Mouse (Mus musculus) neural tube, embryonic 15.5 days (tissue): ENCODE measurements at regions not wholly inside any gene's neighbourhood (a gene's known extent, or its start where the extent isn't known, plus 50 kb on each side); places are given as distances from the start of the nearest gene placed in this dataset.

Experiments
- ATAC-seq: fragments of 200-750 bp; cut with Nextera tagmentation; 2 replicates; pipeline ENCODE4 v1.8.0; 2017; ENCODE audit warnings: mild to moderate bottlenecking, moderate TSS enrichment, moderate library complexity; ENCODE audit not compliant: low FRiP score
- H3K27ac ChIP-seq: fragments of 300-500 bp; sonication (generic); replicated peaks from 2 replicates; pipeline ENCODE4 v1.5.1; 2015; ENCODE audit warnings: mild to moderate bottlenecking, inconsistent platforms
- H3K27me3 ChIP-seq: fragments of 300-500 bp; sonication (generic); replicated peaks from 2 replicates; pipeline ENCODE4 v1.6.1; 2015; ENCODE audit warnings: inconsistent platforms
- H3K36me3 ChIP-seq: fragments of 300-500 bp; sonication (generic); 2 replicates; pipeline ENCODE4 v1.6.1; 2015; ENCODE audit warnings: inconsistent platforms
- H3K4me1 ChIP-seq: fragments of 300-500 bp; sonication (generic); 2 replicates; pipeline ENCODE4 v1.6.1; 2015; ENCODE audit warnings: inconsistent platforms
- H3K4me2 ChIP-seq: fragments of 300-500 bp; sonication (generic); 2 replicates; pipeline ENCODE4 v1.6.1; 2015; ENCODE audit warnings: inconsistent platforms, mild to moderate bottlenecking, moderate library complexity
- H3K4me3 ChIP-seq: fragments of 300-500 bp; sonication (generic); replicated peaks from 2 replicates; pipeline ENCODE4 v1.5.1; 2015; ENCODE audit warnings: mild to moderate bottlenecking, inconsistent platforms
- H3K9ac ChIP-seq: fragments of 300-500 bp; sonication (generic); replicated peaks from 2 replicates; pipeline ENCODE4 v1.6.1; 2015; ENCODE audit warnings: mild to moderate bottlenecking, inconsistent platforms
- H3K9me3 ChIP-seq: fragments of 300-500 bp; sonication (generic); replicated peaks from 2 replicates; pipeline ENCODE4 v1.6.1; 2016; ENCODE audit warnings: inconsistent platforms
- WGBS: fragments of 180-500 bp; shearing (Covaris S2); methylation state at CpG from one replicate; pipeline ENCODE4 v1.1.7; 2015; ENCODE audit warnings: mixed read lengths; 5-methylcytosine and 5-hydroxymethylcytosine counted together

- ATAC-seq, result no peak
- Histone ChIP-seq H3K27me3 (no peaks in the 10 kb centered on the region), H3K27ac (no peak overlapping the region), H3K36me3 (no peaks in the 10 kb centered on the region), H3K4me2 (no peak overlapping the region), H3K4me1 (no peaks in the 10 kb centered on the region), H3K9ac (no peak overlapping the region), H3K9me3 (no peaks in the 10 kb centered on the region), H3K4me3 (no peak overlapping the region)
- 46% methylated on average over 5 of the region's 5 CpGs for WGBS
Observed at GRCm38 (mm10) chr1:82106756-82107155, 126.2 kb upstream of the Gm9747 start.

DNA sequence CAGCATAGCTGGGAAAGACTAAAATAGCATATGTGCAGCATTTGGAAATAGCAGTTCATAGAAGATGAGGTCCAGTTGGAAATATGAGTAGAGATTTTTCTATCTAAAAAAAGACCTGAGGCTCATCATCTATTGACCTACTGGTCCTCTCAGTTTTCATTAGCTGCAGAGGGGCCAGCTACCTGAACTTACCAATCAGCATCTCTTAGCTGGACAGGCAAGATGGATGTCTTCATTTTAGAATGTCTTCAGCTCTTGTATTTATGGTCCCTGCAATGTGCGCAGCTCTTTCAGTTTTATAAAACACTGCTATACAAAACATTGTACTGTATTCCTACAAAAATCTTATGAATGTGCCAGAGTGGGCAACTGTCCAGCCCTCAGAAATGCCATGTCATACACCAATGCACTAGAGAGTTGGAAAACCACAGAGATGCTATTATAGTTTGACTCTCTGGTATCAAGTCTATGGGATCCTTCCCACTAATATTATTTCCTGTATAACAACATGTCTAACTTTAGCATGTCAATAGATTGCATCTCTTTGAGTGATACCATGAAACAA, 122.8 kb upstream of the Gm9747 start:
- no peak overlapping the region for H3K27ac ChIP-seq
- no peaks in the 10 kb centered on the region for H3K36me3 ChIP-seq
- H3K4me2 ChIP-seq, result no peak overlapping the region
- WGBS, result 85% methylated on average over 1 of the region's 1 CpGs
- no peak overlapping the region for H3K4me3 ChIP-seq
- H3K4me1 ChIP-seq, result no peaks in the 10 kb centered on the region
- no peak for ATAC-seq
- no peaks in the 10 kb centered on the region for H3K9me3 ChIP-seq
- no peak overlapping the region for H3K9ac ChIP-seq
- no peaks in the 10 kb centered on the region for H3K27me3 ChIP-seq

DNA sequence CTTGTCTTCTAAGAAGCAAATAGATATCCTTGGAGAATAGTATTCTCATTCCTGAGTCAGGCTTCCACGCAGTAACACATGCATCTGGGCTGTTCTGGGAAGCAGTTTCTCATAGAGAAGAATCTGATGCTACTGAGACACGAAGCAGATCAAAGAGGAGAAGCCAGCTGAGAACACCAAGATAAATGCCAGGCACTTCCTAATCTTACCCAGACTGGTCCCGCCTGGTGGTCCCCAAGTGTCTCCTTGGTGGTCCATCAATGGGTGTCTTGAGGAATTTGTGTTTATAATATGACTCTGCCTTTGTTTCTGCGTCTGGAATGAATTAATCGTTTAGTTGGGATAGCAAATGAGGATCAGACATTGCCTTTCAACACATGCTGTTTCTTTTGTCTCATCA, 120.5 kb upstream of the Gm9747 start:
- no peak for ATAC-seq
- Histone ChIP-seq H3K27me3 (no peaks in the 10 kb centered on the region), H3K9me3 (no peaks in the 10 kb centered on the region), H3K36me3 (no peaks in the 10 kb centered on the region), H3K4me3 (no peak overlapping the region), H3K4me2 (no peak overlapping the region), H3K27ac (no peak overlapping the region), H3K4me1 (no peaks in the 10 kb centered on the region), H3K9ac (no peak overlapping the region)
- WGBS, result 52% methylated on average over 5 of the region's 5 CpGs

DNA sequence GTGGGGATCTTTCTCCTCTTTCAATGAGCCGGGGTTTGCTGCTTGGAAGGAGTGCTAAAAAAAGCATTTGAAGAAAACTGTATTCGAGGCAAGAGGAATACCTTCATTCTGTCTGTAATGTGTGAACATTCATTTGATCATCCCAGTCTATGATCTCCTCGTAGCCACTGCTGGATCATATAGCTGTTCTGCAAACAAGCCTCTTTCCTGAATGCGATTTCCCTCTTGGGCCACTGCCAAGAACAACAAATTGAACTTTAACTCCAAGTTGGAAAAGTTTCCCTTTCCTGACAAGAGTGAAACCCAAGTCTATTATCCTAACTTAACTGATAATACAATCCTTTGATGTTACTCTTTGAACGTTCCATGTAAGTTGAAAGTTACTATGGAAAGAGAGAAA, 108.4 kb upstream of the Gm9747 start:
- no peaks in the 10 kb centered on the region for H3K9me3 ChIP-seq
- H3K9ac ChIP-seq, result no peak overlapping the region
- H3K36me3 ChIP-seq, result no peaks in the 10 kb centered on the region
- WGBS, result 79% methylated on average over 5 of the region's 5 CpGs
- H3K4me1 ChIP-seq, result no peaks in the 10 kb centered on the region
- no peak overlapping the region for H3K4me2 ChIP-seq
- H3K27me3 ChIP-seq, result no peaks in the 10 kb centered on the region
- ATAC-seq, result no peak
- H3K4me3 ChIP-seq, result no peak overlapping the region
- no peak overlapping the region for H3K27ac ChIP-seq

DNA sequence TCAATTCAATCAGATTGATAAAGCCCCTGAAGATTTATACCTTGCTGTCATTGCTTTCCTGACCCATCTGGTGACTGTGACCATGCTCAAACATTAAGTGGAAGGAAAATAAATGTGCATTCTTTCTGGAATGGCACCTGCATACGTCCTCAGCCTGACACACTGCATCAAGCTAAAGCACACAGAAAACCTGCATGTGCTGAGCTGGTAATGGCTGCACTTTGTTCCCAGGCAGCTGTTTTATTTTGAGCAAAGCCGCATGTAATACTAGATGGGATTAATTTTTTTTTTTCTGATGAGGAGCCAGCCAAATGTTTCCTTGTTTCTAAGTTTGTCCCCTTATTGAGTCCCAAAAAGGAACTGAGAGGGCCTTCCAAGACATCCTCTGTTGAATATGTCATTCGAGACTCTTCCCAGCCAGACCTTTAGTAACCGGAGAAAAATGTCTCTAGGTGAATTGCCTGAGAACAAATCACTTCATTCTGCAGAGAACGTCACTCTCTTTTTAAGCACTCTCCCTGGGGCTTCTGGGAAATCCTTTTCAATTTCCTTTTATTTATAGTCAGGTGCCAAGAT, 103.1 kb upstream of the Gm9747 start:
- Histone ChIP-seq H3K27me3 (no peaks in the 10 kb centered on the region), H3K4me2 (no peak overlapping the region), H3K4me3 (no peak overlapping the region), H3K27ac (0 out of 2 replicates have a peak overlapping the region, but pooled peaks have one; percentile 13), H3K9ac (no peak overlapping the region), H3K4me1 (no peaks in the 10 kb centered on the region), H3K36me3 (no peaks in the 10 kb centered on the region), H3K9me3 (no peaks in the 10 kb centered on the region)
- 30% methylated on average over 5 of the region's 5 CpGs for WGBS
- no peak for ATAC-seq

DNA sequence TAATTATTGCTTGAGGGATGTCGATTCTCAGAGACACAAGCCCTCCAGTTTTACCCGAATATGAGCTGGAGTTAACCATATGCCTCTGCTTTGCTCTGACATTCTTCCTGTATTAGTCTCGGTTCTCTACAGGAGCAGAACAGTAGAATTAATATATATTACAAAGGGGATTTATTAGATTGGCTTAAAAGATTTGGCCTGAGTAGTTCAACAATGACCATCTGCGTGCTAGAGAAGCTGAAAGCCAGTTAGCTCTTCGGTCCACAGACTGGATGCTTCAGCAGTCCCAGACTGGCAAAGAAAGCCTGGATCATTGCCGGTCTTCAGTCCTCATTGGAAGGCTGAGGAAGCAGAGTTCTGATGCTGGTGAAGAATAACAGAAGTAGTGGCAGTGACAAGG, 100.4 kb upstream of the Gm9747 start:
- no peak overlapping the region for H3K27ac ChIP-seq
- H3K9me3 ChIP-seq, result no peaks in the 10 kb centered on the region
- H3K4me1 ChIP-seq, result no peaks in the 10 kb centered on the region
- WGBS, result 89% methylated on average over 6 of the region's 6 CpGs
- no peak overlapping the region for H3K4me3 ChIP-seq
- no peak overlapping the region for H3K4me2 ChIP-seq
- no peak for ATAC-seq
- H3K27me3 ChIP-seq, result no peaks in the 10 kb centered on the region
- H3K9ac ChIP-seq, result no peak overlapping the region
- no peaks in the 10 kb centered on the region for H3K36me3 ChIP-seq

DNA sequence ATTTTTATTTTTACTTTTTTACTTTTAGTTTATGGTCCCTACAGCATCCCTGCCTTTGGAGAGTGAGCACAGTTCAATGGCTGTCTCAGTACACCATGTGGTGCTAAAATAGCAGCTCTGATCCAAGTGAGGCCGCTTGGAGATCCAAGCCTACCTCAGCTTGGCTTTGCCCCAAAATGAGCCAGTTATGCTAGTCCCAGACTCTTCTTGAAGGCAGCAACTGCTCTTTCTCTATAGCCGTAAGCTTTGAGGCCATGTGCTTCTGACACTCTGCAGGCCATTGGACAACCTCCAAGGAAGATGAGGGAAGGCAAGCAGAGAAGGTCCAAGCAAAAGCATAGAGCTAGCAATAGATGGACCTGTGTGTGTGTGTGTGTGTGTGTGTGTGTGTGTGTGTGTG, 98.0 kb upstream of the Gm9747 start:
- no peaks in the 10 kb centered on the region for H3K4me1 ChIP-seq
- no peaks in the 10 kb centered on the region for H3K36me3 ChIP-seq
- no peak overlapping the region for H3K4me3 ChIP-seq
- no peak for ATAC-seq
- no peak overlapping the region for H3K9ac ChIP-seq
- no peak overlapping the region for H3K27ac ChIP-seq
- H3K9me3 ChIP-seq, result no peaks in the 10 kb centered on the region
- H3K27me3 ChIP-seq, result no peaks in the 10 kb centered on the region
- H3K4me2 ChIP-seq, result no peak overlapping the region
- 86% methylated on average over 2 of the region's 2 CpGs for WGBS

GRCm38 (mm10) chr1:82135761-82136331, 97.1 kb upstream of the Gm9747 start:
- Histone ChIP-seq H3K36me3 (no peaks in the 10 kb centered on the region), H3K27me3 (no peaks in the 10 kb centered on the region), H3K27ac (no peak overlapping the region), H3K4me1 (no peaks in the 10 kb centered on the region), H3K4me2 (no peak overlapping the region), H3K4me3 (no peak overlapping the region), H3K9me3 (no peaks in the 10 kb centered on the region), H3K9ac (no peak overlapping the region)
- ATAC-seq, result no peak
- 65% methylated on average over 8 of the region's 8 CpGs for WGBS

GRCm38 (mm10) chr1:82145256-82145655, 87.7 kb upstream of the Gm9747 start:
- Histone ChIP-seq H3K36me3 (no peaks in the 10 kb centered on the region), H3K4me1 (peaks cover 2% of the 10 kb centered on the region; the same call in 1 of the 2 replicates), H3K27me3 (no peaks in the 10 kb centered on the region), H3K4me3 (no peak overlapping the region), H3K27ac (no peak overlapping the region), H3K9me3 (no peaks in the 10 kb centered on the region), H3K9ac (no peak overlapping the region), H3K4me2 (no peak overlapping the region)
- no peak for ATAC-seq
- WGBS, result 71% methylated on average over 2 of the region's 2 CpGs

DNA sequence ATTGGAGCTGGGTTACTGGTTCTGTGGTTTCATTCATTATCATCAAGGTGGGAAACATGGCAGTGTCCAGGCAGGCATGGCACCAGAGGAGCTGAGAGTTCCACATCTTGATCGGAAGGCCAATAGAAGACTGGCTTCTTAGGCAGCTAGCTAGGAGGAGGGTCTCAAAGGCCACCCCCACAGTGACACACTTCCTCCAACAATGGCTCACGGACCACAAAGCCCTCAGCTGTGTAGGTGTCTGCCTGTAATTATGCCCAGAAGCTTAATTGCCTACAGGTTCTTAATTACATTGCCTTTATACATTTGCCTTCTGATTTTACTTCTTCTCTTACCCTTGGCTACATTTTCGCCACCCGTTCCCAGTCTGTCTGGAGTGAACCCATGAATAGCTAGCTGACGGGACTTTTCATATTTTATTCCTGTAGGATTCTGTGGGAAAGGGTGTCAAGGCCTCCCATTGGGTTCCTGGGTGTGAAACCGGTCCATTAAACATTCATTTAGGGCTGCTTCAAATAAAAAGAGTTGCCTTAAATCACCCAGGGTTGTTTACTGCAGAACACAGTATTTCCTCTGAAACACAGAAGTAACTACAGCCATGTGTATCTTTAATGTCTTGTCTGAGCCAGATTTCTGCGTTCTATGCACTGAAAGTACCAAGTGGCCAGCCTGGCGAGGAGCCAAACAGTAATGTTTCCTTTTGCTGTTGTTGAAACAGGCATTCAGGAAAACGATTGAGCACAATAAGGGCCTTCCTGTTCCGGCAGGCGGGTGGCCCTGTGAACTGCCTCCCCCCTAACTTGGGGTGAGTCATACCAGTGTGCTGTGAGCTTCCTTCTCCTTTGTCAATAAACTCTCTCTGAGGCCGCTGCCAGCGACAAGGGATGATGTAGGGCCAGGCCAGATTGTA, 82.4 kb upstream of the Gm9747 start:
- H3K4me3 ChIP-seq, result no peak overlapping the region
- H3K4me1 ChIP-seq, result peaks cover 13% of the 10 kb centered on the region
- peak; percentile 87 for ATAC-seq
- H3K27me3 ChIP-seq, result no peaks in the 10 kb centered on the region
- H3K27ac ChIP-seq, result peak overlapping the region; percentile 24; the same call in 1 of the 2 replicates
- H3K9me3 ChIP-seq, result no peaks in the 10 kb centered on the region
- H3K36me3 ChIP-seq, result no peaks in the 10 kb centered on the region
- WGBS, result 26% methylated on average over 13 of the region's 13 CpGs
- no peak overlapping the region for H3K9ac ChIP-seq
- no peak overlapping the region for H3K4me2 ChIP-seq

DNA sequence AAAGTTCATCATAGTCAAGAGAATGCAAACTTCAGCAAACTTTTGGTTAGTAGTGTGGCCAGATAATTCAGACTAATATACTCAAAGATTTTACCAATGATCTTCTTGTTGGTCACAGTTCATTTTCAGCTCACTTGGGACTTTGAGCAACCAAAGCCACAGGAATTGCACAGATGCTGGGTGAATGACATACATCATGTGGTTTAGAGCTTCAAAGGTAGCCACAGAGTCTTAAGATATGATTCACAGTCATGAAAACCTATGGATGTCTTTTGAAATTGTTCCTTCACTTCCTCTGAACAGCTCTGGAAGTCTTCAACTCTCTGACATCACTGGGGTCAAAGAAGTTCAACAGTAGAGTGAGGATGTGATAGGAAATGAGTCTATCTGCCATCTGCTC, 77.0 kb upstream of the Gm9747 start:
- Histone ChIP-seq H3K9ac (no peak overlapping the region), H3K4me2 (no peak overlapping the region), H3K27me3 (no peaks in the 10 kb centered on the region), H3K36me3 (no peaks in the 10 kb centered on the region), H3K4me3 (no peak overlapping the region), H3K27ac (no peak overlapping the region), H3K9me3 (no peaks in the 10 kb centered on the region), H3K4me1 (peaks cover 4% of the 10 kb centered on the region)
- no peak for ATAC-seq

DNA sequence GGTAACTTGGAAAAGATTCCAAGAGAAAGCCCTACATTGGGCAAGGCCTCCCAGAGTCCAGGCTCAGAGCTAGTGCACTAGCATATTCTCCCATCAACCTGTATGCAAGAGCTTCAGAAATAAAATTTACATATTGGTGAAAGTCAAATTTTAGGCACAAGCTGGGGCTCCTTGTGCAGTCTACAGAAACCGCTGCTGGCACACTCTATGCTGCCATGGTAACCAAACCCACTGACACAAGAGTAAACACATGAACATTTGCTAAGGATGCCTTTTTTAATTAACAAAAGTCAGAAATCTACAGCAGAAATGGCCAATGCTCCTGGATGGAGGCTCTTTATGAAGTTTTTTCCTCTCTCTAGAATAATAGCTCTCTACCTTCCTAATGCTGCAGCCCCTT, 75.9 kb upstream of the Gm9747 start:
- Histone ChIP-seq H3K27ac (no peak overlapping the region), H3K27me3 (no peaks in the 10 kb centered on the region), H3K9me3 (no peaks in the 10 kb centered on the region), H3K4me2 (no peak overlapping the region), H3K36me3 (no peaks in the 10 kb centered on the region), H3K9ac (no peak overlapping the region), H3K4me1 (no peaks in the 10 kb centered on the region), H3K4me3 (no peak overlapping the region)
- 77% methylated on average over 1 of the region's 1 CpGs for WGBS
- ATAC-seq, result no peak
